8 mouse cellular contexts compared by ENCODE assay signal in the genomic region with DNA sequence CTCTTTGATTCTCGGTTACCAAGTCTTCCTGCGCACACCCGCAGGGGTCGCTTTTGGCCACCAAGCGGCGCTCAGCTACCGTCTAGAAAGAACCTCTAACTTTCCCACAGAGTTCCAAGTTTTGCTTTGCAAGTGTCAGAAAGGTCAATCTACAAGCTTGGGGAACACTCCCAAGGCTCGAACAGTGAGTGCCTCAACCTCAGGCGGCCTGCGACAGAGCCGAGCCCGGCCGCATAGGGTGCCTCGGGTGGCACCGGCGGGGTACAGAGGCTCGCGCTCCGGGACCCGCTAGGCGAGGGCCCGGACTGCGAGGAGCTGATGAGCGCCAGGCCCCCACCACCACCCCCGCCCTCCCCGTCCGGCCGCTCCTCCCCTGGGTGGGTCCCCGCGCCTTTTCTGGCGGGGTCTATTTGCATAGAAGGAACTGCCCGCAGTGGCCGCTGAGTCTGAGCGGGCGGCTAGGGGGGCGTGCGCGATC. TPM values are rescaled to one million over a fixed set of nuclear protein-coding genes. Genes with fewer than 3 reads are reported as not detected.
DNase-seq lines count a peak whose midpoint lies in the region; ATAC-seq lines count a peak whose summit lies in the region.

Gene Col23a1, plus strand, starts transcription at position 357 of the 478 bp plus-strand sequence.

- H3K4me2 ChIP-seq in intestine, embryonic 14.5 days (ENCODE audit: low read length): peak within 1 kb of the TSS; percentile 70

- 0% methylated on average over 28 of the region's 38 CpGs for WGBS in intestine, embryonic 14.5 days

- no peaks in the 10 kb centered on the region for H3K27me3 ChIP-seq in intestine, embryonic 14.5 days (replicated peaks; ENCODE audit: control insufficient read depth, insufficient read depth, low read length)

- H3K4me1 ChIP-seq in intestine, embryonic 14.5 days (replicated peaks; ENCODE audit: control insufficient read depth, insufficient read depth, low read length): peaks cover 2% of the 10 kb centered on the region; the same call in 1 of the 2 replicates

- peak within 1 kb of the TSS; percentile 60 for H3K9ac ChIP-seq in intestine, embryonic 14.5 days (ENCODE audit: low read length)

- DNase-seq in adrenal gland, postnatal 25 days: peak; percentile 80
- DNase-seq in embryo, embryonic 11 days: peak; percentile 91
- DNase-seq in gastrocnemius, postnatal 36 days: peak; percentile 67 to 73
- peak; percentile 92 for DNase-seq in intestine, embryonic 14.5 days (ENCODE audit: low spot score)
- DNase-seq in left cerebral cortex, postnatal 25 days (ENCODE audit: low spot score in 2 of 2): peak; percentile 63 to 67
- peak; percentile 80 for DNase-seq in right cerebral cortex, postnatal 4 days
- no peak for DNase-seq in T-cell, adult 2 months (ENCODE audit: low spot score)

- H3K9me3 ChIP-seq in intestine, embryonic 14.5 days (ENCODE audit: control insufficient read depth, low read length): no peaks in the 10 kb centered on the region

- intact Hi-C loops in gastrocnemius, postnatal 36 days (cut with DNase I): loop anchor here (1.0 to 2.0 kb wide), 2 partner anchors 157 to 245 kb away; no protein-coding TSS in a partner anchor
- intact Hi-C loops in left cerebral cortex, postnatal 25 days (cut with DNase I): loop anchor here (1.0 to 10.0 kb wide), 4 partner anchors 157 to 395 kb away; partner anchors contain the start of gene 0610009B22Rik

- H3K27ac ChIP-seq in intestine, embryonic 14.5 days (ENCODE audit: low read depth): peak within 1 kb of the TSS; percentile 39

- peaks cover 4% of the 10 kb centered on the region; the same call in 1 of the 2 replicates for H3K36me3 ChIP-seq in intestine, embryonic 14.5 days (ENCODE audit: control insufficient read depth, insufficient read depth, low read length)

- H3K4me3 ChIP-seq in intestine, embryonic 14.5 days (ENCODE audit: low read depth, low read length): peak within 1 kb of the TSS; percentile 64

- ATAC-seq in intestine, embryonic 14.5 days (replicated peaks; ENCODE audit: low FRiP score, low TSS enrichment, low read depth): peak; percentile 89
- ATAC-seq in megakaryocyte progenitor cell, adult 5-6 weeks (replicated peaks; ENCODE audit: poor library complexity): peak; percentile 74

RNA-seq across cellular contexts. Expression of gene Col23a1, which starts in this region (rescaled TPM):
- total RNA-seq in adrenal gland, postnatal 25 days (2021): 7.3 and 9.9 TPM in 2 replicates
- total RNA-seq in gastrocnemius, postnatal 36 days (2021): 1 to 10 TPM; 1.4 to 1.5 TPM
- 28.4 and 31.1 TPM in 2 replicates for polyA plus RNA-seq in intestine, embryonic 14.5 days (2014; fragmentation: Nextera tagmentation; extraction: Ambion mirVana)
- 10 to 100 TPM in 1 of 2 experiments, 1 to 10 TPM in 1; 8.8 to 10.9 TPM for total RNA-seq in left cerebral cortex, postnatal 25 days (2021)
- 0.02 TPM in 1 of 2 replicates, not detected in the other for total RNA-seq in megakaryocyte progenitor cell, adult 5-6 weeks (2015)
- 0.03 TPM in 1 of 2 replicates, not detected in the other for total RNA-seq in megakaryocyte progenitor cell, adult 5-6 weeks (2017)

Comparison
In these comparisons a context has a peak if more than half of its experiments do, and no peak if none do; other contexts are left out.
1. Peak in ATAC-seq in megakaryocyte progenitor cell, adult 5-6 weeks; RNA of the gene not detected or under 1 TPM.